Mouse (Mus musculus): ENCODE data around the gene Strc. TPM values are rescaled to one million over a fixed set of nuclear protein-coding genes. Genes with fewer than 3 reads are reported as not detected.

The Strc gene
- polyA plus RNA-seq, 1 experiment, result 1.0 TPM

DNA sequence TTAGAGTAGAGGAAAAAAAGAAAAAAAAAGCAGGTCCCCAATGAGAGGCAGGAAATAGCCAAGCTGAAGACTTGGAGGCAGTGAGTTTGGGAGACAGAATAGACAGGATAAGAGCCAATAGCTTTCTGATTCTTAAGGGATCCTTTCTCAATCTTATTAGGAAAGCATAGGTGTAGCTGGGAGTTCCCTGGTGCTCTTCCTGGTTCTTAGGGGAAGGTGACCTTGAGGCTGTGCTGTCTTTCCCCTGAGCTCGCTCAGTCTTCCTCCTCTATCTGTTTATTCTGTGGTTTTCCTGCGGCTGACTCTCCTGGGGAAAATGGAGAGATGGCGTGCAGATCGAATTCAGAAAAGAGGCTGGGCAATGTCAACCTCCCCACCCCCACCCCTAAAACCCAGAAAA is 29.0 kb downstream of the Strc start:
- WGBS, result 0% methylated on average over 4 of the region's 4 CpGs
- TF ChIP-seq CTCF (IDR thresholded peaks at IDR 0.05; ENCODE audit: extremely low read depth, insufficient read length, insufficient replicate concordance, low read depth, low read length) (no peak), POLR2A (IDR thresholded peaks at IDR 0.05; ENCODE audit: low read depth, low read length) (no peak)
- Histone ChIP-seq H3K4me3 (ENCODE audit: low read depth, low read length) (peak overlapping the region; percentile 81), H3K27ac (ENCODE audit: insufficient read depth, low read depth, low read length) (peak overlapping the region; percentile 99), H3K27me3 (ENCODE audit: control insufficient read depth, insufficient read depth, low read length) (no peaks in the 10 kb centered on the region), H3K4me1 (ENCODE audit: control insufficient read depth, insufficient read depth, insufficient read length, low read length) (peaks cover 23% of the 10 kb centered on the region), H3K36me3 (ENCODE audit: control insufficient read depth, insufficient read depth, low read length) (peaks cover 22% of the 10 kb centered on the region)

DNA sequence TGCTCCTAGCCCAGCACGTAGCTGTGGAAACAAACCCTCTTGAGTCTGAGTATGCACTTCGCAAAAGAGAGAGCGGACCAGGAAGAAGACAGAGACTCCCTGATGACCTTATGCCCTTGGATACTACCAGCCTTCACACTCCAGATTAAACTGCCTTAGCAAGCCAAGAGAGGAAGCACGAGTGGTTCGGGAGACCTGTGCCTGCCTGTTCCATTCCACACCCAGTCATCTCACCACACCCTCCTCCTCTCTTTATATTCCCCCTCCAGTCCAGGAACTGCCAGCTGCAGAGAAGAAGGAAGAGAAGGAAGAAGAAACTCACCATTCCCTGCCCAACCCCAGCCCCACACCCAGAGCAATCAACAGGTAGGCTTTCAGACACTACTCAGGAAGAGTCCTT is 29.5 kb downstream of the Strc start, which contains the start of gene Ckmt1:
Gene Ckmt1, plus strand, starts transcription at position 221 of the 400 bp plus-strand sequence.
- Histone ChIP-seq H3K27ac (ENCODE audit: insufficient read depth, low read depth, low read length) (peak within 1 kb of the TSS; percentile 99), H3K4me3 (ENCODE audit: low read depth, low read length) (peak within 1 kb of the TSS; percentile 81), H3K4me1 (ENCODE audit: control insufficient read depth, insufficient read depth, insufficient read length, low read length) (peaks cover 23% of the 10 kb centered on the region), H3K27me3 (ENCODE audit: control insufficient read depth, insufficient read depth, low read length) (no peaks in the 10 kb centered on the region), H3K36me3 (ENCODE audit: control insufficient read depth, insufficient read depth, low read length) (peaks cover 17% of the 10 kb centered on the region)
- 13% methylated on average over 5 of the region's 5 CpGs for WGBS
- peak; percentile 83 for TF ChIP-seq POLR2A (IDR thresholded peaks at IDR 0.05; ENCODE audit: low read depth, low read length)
- no peak for TF ChIP-seq CTCF (IDR thresholded peaks at IDR 0.05; ENCODE audit: extremely low read depth, insufficient read length, insufficient replicate concordance, low read depth, low read length)

DNA sequence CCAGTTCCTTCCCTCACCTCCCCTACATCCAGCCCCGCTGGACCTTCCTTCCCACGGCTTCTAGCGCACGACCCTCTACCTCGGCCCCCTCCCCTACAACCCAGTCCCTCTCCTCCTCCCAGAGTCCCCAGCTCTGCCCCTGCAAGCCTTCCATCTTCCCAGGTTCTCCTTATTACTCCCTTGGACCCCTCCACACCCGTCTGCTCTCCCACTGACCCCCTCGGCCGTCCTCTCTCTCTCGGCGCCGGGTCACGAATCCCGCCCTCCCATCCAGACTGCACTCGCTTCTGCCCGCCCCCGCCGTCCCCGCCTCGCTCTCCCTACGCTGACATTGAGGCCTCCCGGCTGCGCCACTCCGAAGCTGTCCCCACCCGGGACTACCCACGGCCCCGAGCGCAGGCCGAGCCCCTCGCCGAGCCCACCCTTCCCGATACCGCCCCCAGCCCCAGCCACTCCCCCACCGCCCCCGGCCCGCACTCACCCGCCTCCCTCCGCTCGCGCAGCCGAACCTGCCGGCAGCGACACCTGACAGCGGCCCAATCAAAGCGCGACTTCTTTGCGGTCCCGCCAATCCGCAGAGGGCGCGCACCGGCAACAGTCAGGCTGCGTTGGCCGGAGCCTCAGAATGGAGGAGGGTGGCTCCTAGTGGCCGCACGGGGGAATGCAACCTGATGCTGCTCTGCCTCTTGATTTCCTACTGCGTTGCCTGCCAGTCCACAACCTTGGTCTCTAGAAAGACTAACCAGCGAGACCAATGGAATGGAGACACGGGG is 32.0 kb downstream of the Strc start, which contains the start of gene Ppip5k1:
Gene Ppip5k1, minus strand, starts transcription at position 577 of the 773 bp plus-strand sequence.
- H3K4me3 ChIP-seq (ENCODE audit: low read depth, low read length), result peak within 1 kb of the TSS; percentile 86
- peak within 1 kb of the TSS; percentile 48 for H3K27ac ChIP-seq (ENCODE audit: insufficient read depth, low read depth, low read length)
- peaks cover 16% of the 10 kb centered on the region for H3K4me1 ChIP-seq (ENCODE audit: control insufficient read depth, insufficient read depth, insufficient read length, low read length)
- H3K27me3 ChIP-seq (ENCODE audit: control insufficient read depth, insufficient read depth, low read length), result no peaks in the 10 kb centered on the region
- 0 out of 2 replicates have a peak, but pooled peaks cover 2% of the 10 kb centered on the region for H3K36me3 ChIP-seq (ENCODE audit: control insufficient read depth, insufficient read depth, low read length)
- TF ChIP-seq POLR2A (IDR thresholded peaks at IDR 0.05; ENCODE audit: low read depth, low read length) (no peak), CTCF (IDR thresholded peaks at IDR 0.05; ENCODE audit: extremely low read depth, insufficient read length, insufficient replicate concordance, low read depth, low read length) (peak; percentile 87)
- 1% methylated on average over 58 of the region's 58 CpGs for WGBS

DNA sequence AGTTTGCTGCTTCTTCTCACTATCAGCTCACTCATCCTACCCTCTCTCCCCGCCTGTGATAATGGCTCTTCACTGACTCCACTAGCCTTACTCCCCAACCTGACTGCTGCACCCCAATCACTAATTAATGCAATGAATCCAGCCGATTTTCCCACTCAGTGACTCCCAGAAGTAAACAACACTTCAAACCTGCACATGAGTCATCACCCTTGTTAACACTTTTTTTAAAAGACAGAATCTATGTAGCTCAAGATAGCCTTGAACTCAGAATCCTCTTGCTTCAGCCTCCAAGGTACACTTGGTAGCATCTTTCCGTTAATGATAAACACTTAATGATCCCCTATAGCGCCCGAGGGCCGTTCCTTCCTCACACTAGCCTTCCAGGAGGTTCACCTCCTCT is 32.6 kb downstream of the Strc start:
- TF ChIP-seq POLR2A (IDR thresholded peaks at IDR 0.05; ENCODE audit: low read depth, low read length) (no peak), CTCF (IDR thresholded peaks at IDR 0.05; ENCODE audit: extremely low read depth, insufficient read length, insufficient replicate concordance, low read depth, low read length) (no peak)
- no peaks in the 10 kb centered on the region for H3K27me3 ChIP-seq (ENCODE audit: control insufficient read depth, insufficient read depth, low read length)
- peak overlapping the region; percentile 48 for H3K27ac ChIP-seq (ENCODE audit: insufficient read depth, low read depth, low read length)
- peak overlapping the region; percentile 86 for H3K4me3 ChIP-seq (ENCODE audit: low read depth, low read length)
- H3K4me1 ChIP-seq (ENCODE audit: control insufficient read depth, insufficient read depth, insufficient read length, low read length), result peaks cover 18% of the 10 kb centered on the region
- peaks cover 7% of the 10 kb centered on the region for H3K36me3 ChIP-seq (ENCODE audit: control insufficient read depth, insufficient read depth, low read length)
- WGBS, result 1% methylated on average over 6 of the region's 6 CpGs

DNA sequence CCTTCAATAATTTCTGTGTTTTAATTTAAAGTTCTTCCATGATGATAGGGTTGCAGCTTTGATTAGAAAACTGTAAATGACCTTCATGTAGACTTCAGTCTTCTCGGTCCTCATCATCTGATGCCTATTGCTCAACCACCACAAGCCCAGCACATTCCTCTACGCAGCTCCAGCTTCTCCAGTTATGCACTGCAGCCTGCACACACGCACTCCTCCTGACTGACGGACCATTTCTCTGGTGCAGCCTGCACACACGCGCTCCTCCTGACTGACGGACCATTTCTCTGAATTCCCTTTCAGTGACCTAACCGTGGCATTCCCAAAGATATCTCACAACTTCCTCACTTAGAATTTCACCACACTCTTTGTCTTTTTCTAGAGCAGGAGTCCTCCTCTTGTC is 33.8 kb downstream of the Strc start:
- WGBS, result 77% methylated on average over 8 of the region's 8 CpGs
- H3K4me3 ChIP-seq (ENCODE audit: low read depth, low read length), result no peak overlapping the region
- no peak for TF ChIP-seq CTCF (IDR thresholded peaks at IDR 0.05; ENCODE audit: extremely low read depth, insufficient read length, insufficient replicate concordance, low read depth, low read length)

DNA sequence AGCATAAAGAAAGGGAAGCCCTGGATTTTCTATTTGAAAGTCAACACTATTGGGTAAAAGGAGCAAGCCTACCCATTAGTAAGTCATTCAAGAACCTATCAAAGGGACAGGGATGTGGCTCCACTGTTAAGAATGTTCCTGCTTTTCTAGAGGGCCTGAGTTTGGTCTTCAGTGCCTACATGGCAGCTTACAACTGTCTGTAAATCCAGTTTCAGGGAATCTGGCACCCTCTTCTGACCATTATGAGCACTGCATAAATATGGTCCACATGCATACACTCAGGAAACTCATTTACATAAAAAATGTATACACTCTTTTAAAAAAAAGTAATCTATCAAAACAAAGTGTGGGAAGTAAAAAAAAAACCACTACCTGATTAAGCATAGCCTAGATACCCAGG is 47.9 kb downstream of the Strc start:
- no peaks in the 10 kb centered on the region for H3K4me1 ChIP-seq (ENCODE audit: control insufficient read depth, insufficient read depth, insufficient read length, low read length)
- no peak overlapping the region for H3K4me3 ChIP-seq (ENCODE audit: low read depth, low read length)
- TF ChIP-seq POLR2A (IDR thresholded peaks at IDR 0.05; ENCODE audit: low read depth, low read length) (no peak), CTCF (IDR thresholded peaks at IDR 0.05; ENCODE audit: extremely low read depth, insufficient read length, insufficient replicate concordance, low read depth, low read length) (no peak)
- no peaks in the 10 kb centered on the region for H3K27me3 ChIP-seq (ENCODE audit: control insufficient read depth, insufficient read depth, low read length)
- H3K27ac ChIP-seq (ENCODE audit: insufficient read depth, low read depth, low read length), result no peak overlapping the region
- peaks cover 59% of the 10 kb centered on the region for H3K36me3 ChIP-seq (ENCODE audit: control insufficient read depth, insufficient read depth, low read length)

More for the DNA sequence above, 33.8 kb downstream of the Strc start:
- Histone ChIP-seq H3K36me3 (ENCODE audit: control insufficient read depth, insufficient read depth, low read length) (peaks cover 14% of the 10 kb centered on the region), H3K4me1 (ENCODE audit: control insufficient read depth, insufficient read depth, insufficient read length, low read length) (peaks cover 19% of the 10 kb centered on the region), H3K27me3 (ENCODE audit: control insufficient read depth, insufficient read depth, low read length) (no peaks in the 10 kb centered on the region), H3K27ac (ENCODE audit: insufficient read depth, low read depth, low read length) (no peak overlapping the region)

DNA sequence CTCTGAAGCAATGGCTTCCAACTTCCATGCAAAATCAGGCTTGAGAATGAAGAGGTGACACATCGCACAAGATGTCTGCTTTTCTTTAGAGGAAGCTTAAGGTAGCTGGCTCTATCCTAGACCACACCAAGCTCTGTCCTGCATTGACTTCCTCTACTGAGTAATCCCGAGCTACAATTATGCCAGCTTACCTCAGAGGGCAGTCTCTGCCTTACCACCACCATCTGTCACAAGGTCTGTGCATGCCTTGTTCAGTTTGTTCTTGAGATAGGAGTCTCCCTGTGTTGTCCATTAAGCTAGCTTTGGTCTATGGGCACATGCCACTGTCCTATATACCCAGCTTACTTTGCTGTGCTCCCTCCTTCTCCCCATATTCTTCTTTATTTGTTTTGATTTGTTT is 57.5 kb downstream of the Strc start:
- H3K36me3 ChIP-seq (ENCODE audit: control insufficient read depth, insufficient read depth, low read length), result peaks cover 59% of the 10 kb centered on the region
- no peaks in the 10 kb centered on the region for H3K27me3 ChIP-seq (ENCODE audit: control insufficient read depth, insufficient read depth, low read length)
- no peak for TF ChIP-seq POLR2A (IDR thresholded peaks at IDR 0.05; ENCODE audit: low read depth, low read length)
- no peak for TF ChIP-seq CTCF (IDR thresholded peaks at IDR 0.05; ENCODE audit: extremely low read depth, insufficient read length, insufficient replicate concordance, low read depth, low read length)
- H3K4me1 ChIP-seq (ENCODE audit: control insufficient read depth, insufficient read depth, insufficient read length, low read length), result no peaks in the 10 kb centered on the region
- H3K27ac ChIP-seq (ENCODE audit: insufficient read depth, low read depth, low read length), result no peak overlapping the region
- H3K4me3 ChIP-seq (ENCODE audit: low read depth, low read length), result no peak overlapping the region
- 91% methylated on average over 2 of the region's 2 CpGs for WGBS
